Mouse (Mus musculus): ENCODE measurements around the gene Clps.
A peak's percentile ranks its signal among the peaks of the same experiment; 100 is the strongest.
"Not testable (repeated sequence)": the region's sequence is repeated elsewhere in the genome, so short reads cannot be mapped to it uniquely, and the experiment has no call there.

Gene Clps

GRCm38 (mm10) chr17:28560598-28560997 is at the start of gene Clps:
TSS of gene Clps (minus strand) at chr17:28560766.
- no peak for DNase-seq (ENCODE audit: low read depth)

DNA sequence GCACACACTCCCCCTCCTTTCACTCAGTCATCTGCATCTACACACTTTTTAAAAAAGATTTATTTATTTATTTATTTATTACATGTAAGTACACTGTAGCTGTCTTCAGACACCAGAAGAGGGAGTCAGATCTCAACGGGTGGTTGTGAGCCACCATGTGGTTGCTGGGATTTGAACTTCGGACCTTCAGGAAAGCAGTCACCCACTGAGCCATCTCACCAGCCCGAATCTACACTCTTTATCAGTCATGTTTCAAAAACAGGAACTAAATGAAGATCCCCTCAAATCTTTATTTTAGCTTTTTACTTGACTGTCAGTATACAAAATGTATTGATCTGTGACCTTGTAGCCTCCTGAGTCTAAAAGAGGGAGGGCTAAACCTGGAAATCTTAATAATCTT is 49.0 kb upstream of the Clps start:
- no peak for DNase-seq (ENCODE audit: low read depth)

DNA sequence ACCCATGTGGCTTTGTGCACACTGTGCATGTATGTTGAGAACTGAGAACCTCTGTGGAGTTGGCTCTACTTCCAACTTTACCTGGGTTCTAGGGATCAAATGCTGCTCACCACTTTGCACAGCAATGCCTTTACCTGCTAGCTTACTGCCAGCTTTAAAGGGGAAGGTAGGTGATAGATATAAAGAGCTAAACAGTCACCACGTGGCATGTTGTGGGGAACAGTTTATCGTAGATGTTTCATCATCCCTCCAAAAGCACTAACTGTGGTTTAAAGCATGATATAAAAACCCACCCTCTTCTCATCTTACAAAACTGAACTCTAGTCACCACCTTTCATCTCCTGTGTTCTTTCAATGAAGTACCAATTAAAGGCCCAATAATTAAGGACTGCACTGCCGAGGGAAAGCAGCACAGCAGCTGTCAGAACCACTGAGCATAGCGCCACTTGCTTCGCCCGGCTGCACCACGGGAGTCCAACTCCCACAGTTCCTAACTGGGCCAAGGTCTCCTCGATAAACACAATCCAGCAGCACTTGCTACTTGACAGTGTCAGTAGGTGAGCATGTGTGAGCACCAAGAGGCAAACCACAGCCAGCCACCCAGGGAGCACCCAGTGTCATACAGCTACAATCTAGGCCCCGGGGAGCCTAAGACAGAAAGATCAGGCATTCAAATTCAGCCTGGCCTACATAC is 41.1 kb upstream of the Clps start:
- DNase-seq (ENCODE audit: low read depth), result no peak

DNA sequence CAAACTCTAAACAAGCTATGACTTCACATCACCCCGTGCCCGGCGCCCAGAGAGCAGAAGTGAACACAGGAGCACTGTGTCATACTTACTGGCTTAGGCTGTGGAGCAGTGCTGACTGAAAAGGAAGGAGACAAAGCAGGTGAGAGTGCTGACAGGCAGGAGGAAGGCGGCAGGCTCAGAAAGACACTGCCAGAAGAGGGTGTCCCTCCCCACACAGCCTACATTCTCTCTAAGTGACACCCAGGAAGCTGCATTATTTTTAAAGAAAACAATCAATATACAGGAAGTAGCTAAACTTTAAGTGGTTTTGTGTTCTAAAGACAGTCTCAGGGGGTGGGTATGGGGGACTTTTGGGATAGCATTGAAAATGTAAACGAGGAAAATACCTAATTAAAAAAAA is 40.2 kb upstream of the Clps start:
- no peak for DNase-seq (ENCODE audit: low read depth)

DNA sequence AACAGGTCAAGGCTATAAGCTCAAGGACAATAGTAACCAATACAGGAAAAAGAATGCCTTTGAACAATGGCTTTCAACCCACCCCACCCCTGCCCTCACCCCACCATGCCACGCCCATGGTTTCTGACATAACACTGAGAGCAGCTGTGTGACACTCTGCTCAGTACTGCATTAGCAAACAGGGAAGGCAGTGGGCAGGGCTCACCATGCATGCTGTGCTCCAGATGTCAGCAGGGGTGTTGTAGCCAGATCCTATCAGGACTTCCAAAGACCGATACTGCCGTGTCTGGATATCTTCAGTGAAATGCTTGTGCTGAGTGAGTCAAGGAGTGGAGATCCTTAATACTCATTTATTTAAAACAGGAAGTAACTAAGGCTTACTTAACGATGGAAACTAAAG is 33.4 kb upstream of the Clps start:
- no peak for DNase-seq (ENCODE audit: low read depth)

DNA sequence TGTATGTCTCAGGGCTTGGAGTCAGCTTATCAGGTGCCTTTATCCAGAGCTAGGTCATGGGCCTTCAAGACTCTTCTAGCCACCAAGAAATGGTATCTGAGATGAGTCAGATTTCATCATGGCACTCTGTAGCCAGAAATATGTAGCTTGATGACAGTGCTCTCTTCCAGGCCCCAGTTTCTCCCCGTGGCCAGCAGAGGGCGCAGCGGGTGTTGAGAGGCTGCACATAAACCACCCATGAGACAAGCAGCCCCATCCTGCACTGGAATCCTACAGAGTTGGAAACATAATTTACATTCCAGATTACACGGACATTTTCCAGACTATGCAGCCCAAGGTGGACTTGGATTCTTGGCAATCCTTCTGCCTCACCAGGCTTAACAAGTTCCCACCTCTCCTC is 32.4 kb upstream of the Clps start:
- DNase-seq (ENCODE audit: low read depth), result peak; percentile 68

DNA sequence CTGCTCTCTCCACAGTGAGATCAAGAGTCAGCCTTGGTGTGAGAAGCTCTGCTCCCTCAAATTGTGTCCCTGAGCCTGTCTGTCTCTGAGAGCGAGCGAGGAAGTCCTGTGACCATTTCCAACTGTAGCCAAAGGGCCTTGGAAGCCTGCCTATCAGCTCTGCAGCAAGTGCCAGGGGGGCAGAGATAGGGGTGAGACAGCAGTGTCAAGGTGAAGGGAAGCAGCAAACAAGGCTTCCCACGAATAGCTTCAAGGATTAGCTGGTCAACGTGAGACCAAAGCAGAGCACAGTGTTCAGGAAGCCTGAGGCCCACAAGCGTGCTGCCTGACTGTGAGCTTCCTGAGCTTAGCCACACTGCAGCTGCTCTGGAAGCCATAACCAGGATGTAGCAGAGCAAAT is 30.9 kb upstream of the Clps start:
- no peak for DNase-seq (ENCODE audit: low read depth)

GRCm38 (mm10) chr17:28590596-28590995 is 30.0 kb upstream of the Clps start:
- no peak for DNase-seq (ENCODE audit: low read depth)

DNA sequence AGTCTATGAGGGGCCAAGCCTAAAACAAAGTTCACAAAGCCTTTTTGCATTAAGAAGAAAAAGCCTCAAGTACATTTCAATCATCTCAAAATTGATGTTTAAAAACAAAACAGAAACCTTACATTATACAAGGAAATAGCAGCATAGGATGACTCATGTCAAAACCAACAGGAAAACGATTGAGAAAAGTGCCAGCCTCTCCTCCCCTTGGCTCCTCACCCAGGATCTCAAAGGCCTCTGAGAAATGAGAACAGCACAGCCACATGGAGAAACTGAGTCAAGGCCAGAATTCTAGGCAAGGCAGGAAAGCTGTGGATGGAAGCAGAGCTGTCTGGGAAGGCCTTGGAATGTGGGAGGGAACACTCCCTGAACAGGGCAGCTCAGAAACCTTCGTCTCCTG is 28.0 kb upstream of the Clps start:
- no peak for DNase-seq (ENCODE audit: low read depth)

- DNase-seq (ENCODE audit: low read depth), result no peak
Measured at GRCm38 (mm10) chr17:28586509-28586908, 25.9 kb upstream of the Clps start.

DNA sequence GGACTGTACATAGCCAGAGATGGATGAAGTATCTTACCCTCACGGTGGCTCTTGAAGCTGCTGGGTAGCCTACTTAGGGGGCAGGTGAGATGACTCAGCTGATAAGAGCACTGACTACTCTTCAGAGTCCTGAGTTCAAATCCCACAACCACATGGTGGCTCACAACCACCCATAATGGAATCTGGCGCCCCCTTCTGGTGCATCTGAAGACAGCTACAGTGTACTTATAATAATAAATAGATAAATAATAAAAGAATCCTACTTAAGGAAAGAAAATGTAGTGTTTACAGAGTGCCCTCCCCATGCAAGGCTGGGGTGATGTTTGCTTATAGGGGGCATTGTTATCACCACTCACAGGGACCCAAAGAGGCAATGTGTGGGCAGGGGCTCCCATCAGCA is 20.5 kb upstream of the Clps start:
- no peak for DNase-seq (ENCODE audit: low read depth)

GRCm38 (mm10) chr17:28580396-28580795 is 19.8 kb upstream of the Clps start:
- DNase-seq (ENCODE audit: low read depth), result peak; percentile 83

GRCm38 (mm10) chr17:28575244-28576125 is 14.9 kb upstream of the Clps start, which contains the start of gene Lhfpl5:
TSS of gene Lhfpl5 (plus strand) at chr17:28575641.
- DNase-seq (ENCODE audit: low read depth), result peak; percentile 61

GRCm38 (mm10) chr17:28572941-28573340 is 12.4 kb upstream of the Clps start:
- DNase-seq (ENCODE audit: low read depth), result no peak

GRCm38 (mm10) chr17:28572521-28572920 is 12.0 kb upstream of the Clps start:
- no peak for DNase-seq (ENCODE audit: low read depth)

- no peak for DNase-seq (ENCODE audit: low read depth)
Measured at GRCm38 (mm10) chr17:28571868-28572267, 11.3 kb upstream of the Clps start.

GRCm38 (mm10) chr17:28567541-28567940 is 7.0 kb upstream of the Clps start:
- no peak for DNase-seq (ENCODE audit: low read depth)

DNA sequence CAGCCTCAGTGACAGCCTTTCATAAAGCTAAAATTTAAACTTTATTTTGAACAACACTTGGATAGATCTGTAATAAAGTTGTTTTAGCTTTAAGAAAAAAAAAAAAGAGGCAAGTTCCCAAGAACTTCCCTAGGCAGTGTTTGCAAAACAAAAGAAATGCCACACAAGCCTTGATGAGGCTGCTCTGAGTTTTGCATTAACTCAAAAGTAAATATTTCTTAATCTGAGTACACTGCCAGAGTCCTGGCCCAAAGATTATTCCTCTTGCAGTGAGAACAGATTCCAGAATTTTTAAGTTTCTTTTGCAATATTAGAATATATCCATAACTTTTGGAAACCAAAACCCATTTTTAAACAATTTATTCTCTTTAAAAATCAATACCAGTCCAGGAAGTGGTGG is 4.6 kb upstream of the Clps start:
- DNase-seq (ENCODE audit: low read depth), result no peak

DNA sequence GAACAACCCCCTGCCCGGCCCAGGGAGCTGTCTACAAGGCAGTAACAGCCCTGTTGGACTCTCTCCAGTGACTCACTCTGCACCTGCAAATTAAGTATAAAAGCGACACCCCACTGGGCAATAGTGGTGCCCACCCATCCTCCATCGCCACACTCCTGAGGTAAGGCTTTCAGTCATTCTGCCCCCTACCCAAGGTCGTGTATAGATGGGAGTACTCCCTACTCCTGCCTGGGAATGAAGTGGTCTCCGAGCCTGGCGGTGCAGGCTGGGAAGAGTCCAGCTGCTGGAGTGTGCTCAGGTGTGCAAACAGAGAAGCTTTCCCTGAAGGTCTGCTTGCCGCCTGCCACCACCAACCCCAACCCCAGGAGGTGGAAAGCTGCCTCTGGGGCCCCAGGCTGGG is 1.0 kb upstream of the Clps start:
- no peak for DNase-seq (ENCODE audit: low read depth)

- no peak for DNase-seq (ENCODE audit: low read depth)
Measured at GRCm38 (mm10) chr17:28557772-28558171, 2.8 kb downstream of the Clps start.

DNA sequence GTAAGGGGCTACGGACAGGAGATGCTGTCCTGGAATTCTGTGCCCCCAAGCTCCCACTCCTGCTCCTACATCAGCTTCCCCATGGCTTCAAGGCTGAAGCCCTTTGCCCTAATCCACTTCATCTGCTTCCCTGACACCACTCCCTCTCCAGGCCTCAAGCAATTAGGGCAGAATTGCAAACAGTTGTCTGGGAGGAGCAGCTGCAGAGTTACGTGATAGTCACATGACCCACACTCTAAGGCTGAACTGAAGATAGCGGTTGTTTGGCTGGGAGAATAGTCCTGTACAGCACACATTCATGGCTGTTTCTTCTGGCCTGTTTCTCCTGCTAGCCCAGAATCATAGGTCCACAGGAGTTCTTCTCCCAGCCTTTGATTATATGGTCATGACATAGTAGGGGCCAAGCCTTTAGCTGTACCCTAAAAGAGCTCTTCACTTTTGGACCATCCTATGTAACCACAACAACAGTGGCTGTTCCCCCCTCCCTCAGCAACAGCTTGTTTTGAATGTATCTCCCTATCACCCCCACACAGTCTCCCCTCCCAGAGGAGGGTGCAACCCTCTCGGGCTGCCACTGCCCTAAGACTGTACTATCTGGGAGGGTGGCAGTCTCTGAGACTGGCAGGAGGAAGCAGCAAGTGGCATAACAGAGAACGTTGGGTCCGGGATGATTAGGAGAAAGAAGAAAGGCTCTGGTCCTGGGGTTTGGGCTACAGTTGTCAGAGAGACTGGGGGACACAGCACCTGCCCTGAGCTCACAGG is 3.8 kb downstream of the Clps start:
- DNase-seq (ENCODE audit: low read depth), result no peak

GRCm38 (mm10) chr17:28554021-28554420 is 6.5 kb downstream of the Clps start:
- not testable (repeated sequence) for DNase-seq (ENCODE audit: low read depth)
